Mouse (Mus musculus): Measurements from ENCODE around the gene Adam22. TPM values are rescaled to one million over a fixed set of nuclear protein-coding genes. Genes with fewer than 3 reads are reported as not detected.

Gene Adam22
- polyA plus RNA-seq, 1 experiment from 2014 or later: 44.8 TPM

DNA sequence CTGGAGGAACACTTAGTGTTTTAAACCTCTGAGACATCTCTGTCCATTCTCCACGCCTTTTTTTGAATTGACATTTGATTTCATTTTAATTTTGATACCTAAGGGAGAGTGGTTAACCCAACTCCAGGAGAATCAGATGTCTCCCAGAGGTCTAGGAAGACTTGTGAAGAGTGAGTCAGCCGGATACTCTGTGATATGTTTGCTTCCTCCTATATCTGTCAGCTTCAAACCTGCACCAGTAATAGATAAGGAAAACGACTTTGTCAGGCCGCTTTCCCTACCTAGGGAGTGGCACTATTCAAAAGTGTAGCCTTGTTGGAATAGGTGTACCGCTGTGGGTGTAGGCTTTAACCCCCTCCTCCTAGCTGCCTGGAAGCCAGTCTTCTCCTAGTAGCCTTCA is 821 bp upstream of the Adam22 start:
- H3K4me3 ChIP-seq (ENCODE audit: low read length): no peak overlapping the region
- no peak for ATAC-seq
- no peaks in the 10 kb centered on the region for H3K27me3 ChIP-seq (replicated peaks; ENCODE audit: control insufficient read depth, insufficient read depth, low read length)
- H3K27ac ChIP-seq (ENCODE audit: low read depth, low read length): no peak overlapping the region
- H3K9ac ChIP-seq (ENCODE audit: low read depth, low read length): no peak overlapping the region
- H3K4me2 ChIP-seq (ENCODE audit: low read length): no peak overlapping the region
- no peaks in the 10 kb centered on the region for H3K9me3 ChIP-seq (ENCODE audit: control insufficient read depth, low read length)
- peaks cover 4% of the 10 kb centered on the region; the same call in 1 of the 2 replicates for H3K4me1 ChIP-seq (ENCODE audit: control insufficient read depth, insufficient read depth, low read depth, low read length)
- no peaks in the 10 kb centered on the region for H3K36me3 ChIP-seq (ENCODE audit: control insufficient read depth, insufficient read depth, low read length)
- WGBS: 87% methylated on average over 5 of the region's 5 CpGs

DNA sequence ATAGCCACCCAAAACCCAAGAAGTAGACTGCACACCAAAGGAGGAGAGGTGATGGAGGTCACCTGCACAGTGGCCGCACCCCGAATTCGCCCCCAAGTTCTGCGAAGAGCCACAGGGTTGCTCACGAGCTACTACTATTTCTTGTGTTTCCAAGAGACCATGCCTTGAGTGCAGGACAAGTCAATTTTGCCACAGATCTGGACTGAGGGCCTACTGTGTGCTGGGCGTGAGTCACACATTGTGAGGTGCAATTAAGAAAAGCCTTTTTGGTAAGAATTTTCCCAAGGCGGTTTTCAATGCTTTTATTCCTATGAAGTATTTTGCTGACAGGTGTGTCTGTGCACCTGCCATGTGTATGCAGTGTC is 350 bp upstream of the Adam22 start:
- H3K27ac ChIP-seq (ENCODE audit: low read depth, low read length): peak overlapping the region; percentile 93
- 39% methylated on average over 7 of the region's 7 CpGs for WGBS

DNA sequence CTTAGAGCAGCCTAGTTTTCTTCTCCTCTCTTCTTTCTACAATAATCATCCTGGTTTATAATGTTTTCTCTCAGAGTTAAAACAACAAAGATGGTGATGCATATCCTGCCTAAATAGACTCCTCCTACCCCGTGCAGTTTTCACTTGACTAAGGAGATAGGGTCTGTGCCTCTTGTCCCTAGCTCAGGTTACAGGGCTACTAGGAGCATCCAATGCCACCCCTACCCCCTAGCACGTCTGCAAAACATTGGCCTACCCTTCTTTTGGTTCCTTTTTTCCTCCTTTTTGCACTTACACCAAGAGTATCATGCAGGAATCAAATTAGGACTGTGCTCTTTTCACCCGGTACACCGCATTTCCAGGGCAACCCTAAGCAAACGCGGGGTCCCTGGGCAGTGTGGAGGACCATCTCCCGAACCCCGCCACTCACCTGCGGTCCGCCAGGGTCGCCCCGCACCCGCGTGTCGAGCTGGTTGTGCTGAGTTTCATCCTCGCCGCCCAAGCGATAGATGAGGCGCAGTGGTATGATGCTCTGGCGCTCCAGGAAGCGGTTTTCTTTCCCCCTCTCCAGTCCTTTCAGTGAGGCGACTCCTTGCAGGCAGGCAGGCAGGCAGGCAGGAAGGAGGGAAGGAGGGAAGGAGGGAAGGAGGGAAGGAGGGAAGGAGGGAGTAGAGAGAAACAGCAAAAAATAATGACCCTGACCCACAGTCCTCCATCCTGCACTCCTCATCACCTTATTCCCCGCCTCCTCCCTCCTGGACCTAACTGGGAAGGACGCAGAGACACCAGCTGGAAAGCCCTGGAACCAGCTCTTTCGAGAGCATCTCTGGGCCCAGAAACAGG is 968 bp downstream of the Adam22 start:
- Histone ChIP-seq H3K9me3 (ENCODE audit: control insufficient read depth, low read length) (no peaks in the 10 kb centered on the region), H3K27me3 (replicated peaks; ENCODE audit: control insufficient read depth, insufficient read depth, low read length) (no peaks in the 10 kb centered on the region), H3K27ac (ENCODE audit: low read depth, low read length) (peak overlapping the region; percentile 93), H3K4me1 (ENCODE audit: control insufficient read depth, insufficient read depth, low read depth, low read length) (peaks cover 4% of the 10 kb centered on the region; the same call in 1 of the 2 replicates), H3K4me2 (ENCODE audit: low read length) (peak overlapping the region; percentile 67), H3K9ac (ENCODE audit: low read depth, low read length) (peak overlapping the region; percentile 97), H3K36me3 (ENCODE audit: control insufficient read depth, insufficient read depth, low read length) (no peaks in the 10 kb centered on the region), H3K4me3 (ENCODE audit: low read length) (peak overlapping the region; percentile 95)
- under 1% methylated on average over 24 of the region's 25 CpGs for WGBS
- ATAC-seq: peak; percentile 69

More for the DNA sequence above, 350 bp upstream of the Adam22 start:
- peaks cover 4% of the 10 kb centered on the region; the same call in 1 of the 2 replicates for H3K4me1 ChIP-seq (ENCODE audit: control insufficient read depth, insufficient read depth, low read depth, low read length)
- no peaks in the 10 kb centered on the region for H3K9me3 ChIP-seq (ENCODE audit: control insufficient read depth, low read length)
- H3K4me2 ChIP-seq (ENCODE audit: low read length): peak overlapping the region; percentile 67
- ATAC-seq: peak; percentile 9; the same call in 1 of the 2 replicates
- no peaks in the 10 kb centered on the region for H3K36me3 ChIP-seq (ENCODE audit: control insufficient read depth, insufficient read depth, low read length)
- peak overlapping the region; percentile 97 for H3K9ac ChIP-seq (ENCODE audit: low read depth, low read length)
- H3K27me3 ChIP-seq (replicated peaks; ENCODE audit: control insufficient read depth, insufficient read depth, low read length): no peaks in the 10 kb centered on the region
- H3K4me3 ChIP-seq (ENCODE audit: low read length): peak overlapping the region; percentile 95

DNA sequence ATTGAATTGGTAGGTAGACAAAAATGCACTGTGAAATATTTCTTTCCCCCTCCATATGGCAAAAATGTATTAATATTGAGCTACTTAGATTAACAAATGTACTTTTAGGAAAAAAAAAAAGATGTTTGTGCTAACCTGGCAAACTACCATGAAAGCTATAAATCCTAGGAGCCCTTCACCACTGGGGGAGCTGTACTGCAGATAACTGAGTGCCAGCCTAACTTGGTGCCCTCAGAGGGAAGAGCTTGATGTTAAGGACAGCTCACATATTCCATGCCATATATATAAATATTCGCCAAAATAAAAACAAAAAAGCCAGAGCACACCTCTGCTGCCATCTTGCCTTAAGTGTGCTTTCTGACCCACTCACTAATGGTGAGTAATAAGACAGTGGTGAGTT is 5.6 kb downstream of the Adam22 start:
- Histone ChIP-seq H3K27me3 (replicated peaks; ENCODE audit: control insufficient read depth, insufficient read depth, low read length) (no peaks in the 10 kb centered on the region), H3K9ac (ENCODE audit: low read depth, low read length) (no peak overlapping the region), H3K36me3 (ENCODE audit: control insufficient read depth, insufficient read depth, low read length) (no peaks in the 10 kb centered on the region), H3K4me1 (ENCODE audit: control insufficient read depth, insufficient read depth, low read depth, low read length) (peaks cover 7% of the 10 kb centered on the region), H3K4me3 (ENCODE audit: low read length) (no peak overlapping the region), H3K4me2 (ENCODE audit: low read length) (no peak overlapping the region), H3K9me3 (ENCODE audit: control insufficient read depth, low read length) (no peaks in the 10 kb centered on the region), H3K27ac (ENCODE audit: low read depth, low read length) (no peak overlapping the region)
- no peak for ATAC-seq
- WGBS: 54% methylated on average over 1 of the region's 1 CpGs

DNA sequence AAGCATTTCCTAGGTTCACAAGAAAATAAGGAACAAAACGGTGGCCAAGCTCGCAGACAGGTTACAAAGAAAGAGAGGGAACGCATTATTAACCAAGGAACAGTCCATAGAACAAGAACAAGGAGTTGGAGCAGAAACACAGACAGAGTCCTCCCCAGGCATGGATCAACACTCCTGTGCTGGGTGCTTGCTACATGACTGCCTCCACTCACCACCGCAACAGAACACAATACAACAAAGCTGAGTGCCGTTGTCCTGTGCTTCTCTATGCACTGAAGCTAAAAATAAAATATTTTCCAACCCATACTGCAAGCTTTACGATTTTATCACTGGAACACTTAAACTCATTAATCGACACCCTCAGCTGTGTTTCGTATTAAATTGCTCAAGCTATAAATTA is 10.3 kb downstream of the Adam22 start:
- H3K36me3 ChIP-seq (ENCODE audit: control insufficient read depth, insufficient read depth, low read length): no peaks in the 10 kb centered on the region
- no peak overlapping the region for H3K9ac ChIP-seq (ENCODE audit: low read depth, low read length)
- H3K27ac ChIP-seq (ENCODE audit: low read depth, low read length): peak overlapping the region; percentile 5; the same call in 1 of the 2 replicates
- no peak for ATAC-seq
- no peaks in the 10 kb centered on the region for H3K9me3 ChIP-seq (ENCODE audit: control insufficient read depth, low read length)
- peaks cover 7% of the 10 kb centered on the region for H3K4me1 ChIP-seq (ENCODE audit: control insufficient read depth, insufficient read depth, low read depth, low read length)
- 67% methylated on average over 8 of the region's 8 CpGs for WGBS
- H3K27me3 ChIP-seq (replicated peaks; ENCODE audit: control insufficient read depth, insufficient read depth, low read length): no peaks in the 10 kb centered on the region
- H3K4me3 ChIP-seq (ENCODE audit: low read length): no peak overlapping the region
- no peak overlapping the region for H3K4me2 ChIP-seq (ENCODE audit: low read length)

DNA sequence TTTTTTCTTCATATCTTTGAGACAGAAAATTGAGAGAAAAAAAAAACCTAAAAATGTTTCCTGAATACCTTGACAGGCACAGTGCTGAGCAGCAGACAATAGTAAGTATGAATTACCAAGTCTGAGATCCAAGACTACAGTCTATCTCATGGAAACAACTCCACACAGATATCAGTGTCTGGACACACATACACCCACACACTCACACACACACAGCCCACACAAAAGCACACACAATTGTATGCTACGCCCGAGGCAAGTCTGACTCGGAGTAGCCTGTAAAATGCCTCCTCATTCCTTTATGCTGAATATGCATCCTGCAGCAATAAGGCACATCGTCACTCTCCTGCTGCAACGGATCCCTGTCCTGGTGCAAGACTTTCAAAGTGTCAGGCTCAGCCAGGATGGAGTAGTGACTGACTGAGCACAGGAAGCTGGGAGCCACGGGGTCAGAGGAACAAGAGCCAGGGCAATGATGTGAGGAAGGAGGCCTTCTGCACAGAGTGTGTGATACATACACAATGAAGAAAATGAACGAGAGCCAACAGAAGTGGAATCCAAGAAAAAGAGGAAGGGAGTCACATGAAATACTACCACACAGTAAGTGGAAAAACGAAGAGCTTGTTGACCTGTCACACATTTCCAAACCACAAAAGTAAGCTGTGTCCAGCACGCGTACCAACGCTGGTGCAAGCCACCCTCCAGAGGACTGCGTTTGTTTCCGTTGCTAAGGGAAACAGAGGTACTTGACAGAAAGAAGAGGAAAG is 10.9 kb downstream of the Adam22 start:
- Histone ChIP-seq H3K9ac (ENCODE audit: low read depth, low read length) (no peak overlapping the region; the same call in 1 of the 2 replicates), H3K4me2 (ENCODE audit: low read length) (no peak overlapping the region), H3K9me3 (ENCODE audit: control insufficient read depth, low read length) (no peaks in the 10 kb centered on the region), H3K4me1 (ENCODE audit: control insufficient read depth, insufficient read depth, low read depth, low read length) (peaks cover 7% of the 10 kb centered on the region), H3K27me3 (replicated peaks; ENCODE audit: control insufficient read depth, insufficient read depth, low read length) (no peaks in the 10 kb centered on the region), H3K36me3 (ENCODE audit: control insufficient read depth, insufficient read depth, low read length) (no peaks in the 10 kb centered on the region), H3K27ac (ENCODE audit: low read depth, low read length) (peak overlapping the region; percentile 5; the same call in 1 of the 2 replicates), H3K4me3 (ENCODE audit: low read length) (no peak overlapping the region)
- 42% methylated on average over 13 of the region's 13 CpGs for WGBS
- ATAC-seq: peak; percentile 49; the same call in 1 of the 2 replicates

DNA sequence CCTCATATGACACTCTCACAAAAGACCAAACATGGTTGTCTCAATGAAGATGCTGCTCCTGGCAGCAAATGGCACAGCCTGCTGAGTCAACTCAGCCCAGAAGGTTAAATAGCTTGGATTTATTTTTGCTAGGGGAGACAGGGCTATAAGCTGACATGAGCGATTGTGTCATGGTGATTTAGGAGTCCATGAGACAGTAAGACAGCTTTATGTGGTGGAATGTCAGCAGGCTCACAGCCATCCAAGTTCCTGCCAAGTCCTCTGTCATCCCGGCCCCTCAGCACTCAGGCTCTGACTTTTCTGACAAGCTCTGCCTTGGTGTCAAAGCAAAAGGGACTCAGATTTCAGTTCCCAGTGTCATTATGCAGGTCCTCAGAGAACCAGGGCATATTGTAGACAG is 11.6 kb downstream of the Adam22 start:
- Histone ChIP-seq H3K27me3 (replicated peaks; ENCODE audit: control insufficient read depth, insufficient read depth, low read length) (no peaks in the 10 kb centered on the region), H3K4me3 (ENCODE audit: low read length) (no peak overlapping the region), H3K9ac (ENCODE audit: low read depth, low read length) (no peak overlapping the region), H3K27ac (ENCODE audit: low read depth, low read length) (no peak overlapping the region), H3K4me2 (ENCODE audit: low read length) (no peak overlapping the region), H3K9me3 (ENCODE audit: control insufficient read depth, low read length) (no peaks in the 10 kb centered on the region), H3K36me3 (ENCODE audit: control insufficient read depth, insufficient read depth, low read length) (no peaks in the 10 kb centered on the region), H3K4me1 (ENCODE audit: control insufficient read depth, insufficient read depth, low read depth, low read length) (peaks cover 7% of the 10 kb centered on the region)
- peak; percentile 72; the same call in 1 of the 2 replicates for ATAC-seq
- 47% methylated on average over 2 of the region's 2 CpGs for WGBS

DNA sequence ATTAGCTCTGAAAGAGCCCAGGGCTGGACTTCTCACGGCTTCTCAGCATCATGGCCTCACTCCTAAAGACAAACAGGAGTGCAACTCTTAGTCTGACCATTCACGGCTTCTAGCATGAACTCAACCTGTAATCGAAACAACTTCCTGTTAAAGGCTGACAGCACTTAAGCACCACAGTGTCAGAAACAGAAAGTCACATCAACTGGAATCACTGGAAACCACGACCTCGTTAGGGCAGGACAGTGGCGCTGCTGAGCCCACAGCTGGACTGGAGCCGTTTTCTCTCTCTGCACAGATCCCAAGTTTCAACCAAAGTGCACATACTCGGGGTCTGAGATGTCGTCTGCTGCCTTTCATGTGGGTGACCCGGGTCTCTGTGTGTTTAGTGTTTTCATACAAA is 18.4 kb downstream of the Adam22 start:
- WGBS: 84% methylated on average over 10 of the region's 10 CpGs

DNA sequence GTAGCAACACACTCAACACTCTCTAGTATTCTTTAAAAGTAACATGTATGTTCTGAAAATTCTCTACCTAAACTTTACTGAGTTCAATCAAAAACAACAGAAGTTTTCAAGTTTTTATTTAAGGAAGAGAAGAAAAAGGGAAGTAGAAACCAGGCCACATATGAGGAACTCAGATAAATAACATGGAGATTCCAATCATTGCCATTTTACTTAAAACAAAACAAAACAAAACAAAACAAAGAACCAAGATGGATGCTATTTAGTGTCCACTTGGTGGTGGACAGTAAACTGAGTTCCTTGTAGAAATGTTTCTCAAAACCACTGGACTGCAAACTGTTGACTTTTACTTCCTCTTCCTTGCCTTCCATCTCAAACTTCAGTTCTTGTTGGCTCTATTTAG is 21.6 kb downstream of the Adam22 start:
- H3K27me3 ChIP-seq (replicated peaks; ENCODE audit: control insufficient read depth, insufficient read depth, low read length): no peaks in the 10 kb centered on the region
- peaks cover 3% of the 10 kb centered on the region; the same call in 1 of the 2 replicates for H3K36me3 ChIP-seq (ENCODE audit: control insufficient read depth, insufficient read depth, low read length)
- H3K4me3 ChIP-seq (ENCODE audit: low read length): no peak overlapping the region
- no peak overlapping the region for H3K9ac ChIP-seq (ENCODE audit: low read depth, low read length)
- no peaks in the 10 kb centered on the region for H3K4me1 ChIP-seq (ENCODE audit: control insufficient read depth, insufficient read depth, low read depth, low read length)
- H3K9me3 ChIP-seq (ENCODE audit: control insufficient read depth, low read length): no peaks in the 10 kb centered on the region
- no peak overlapping the region for H3K4me2 ChIP-seq (ENCODE audit: low read length)
- H3K27ac ChIP-seq (ENCODE audit: low read depth, low read length): no peak overlapping the region
- ATAC-seq: no peak

More for the DNA sequence above, 18.4 kb downstream of the Adam22 start:
- Histone ChIP-seq H3K36me3 (ENCODE audit: control insufficient read depth, insufficient read depth, low read length) (peaks cover 3% of the 10 kb centered on the region; the same call in 1 of the 2 replicates), H3K9ac (ENCODE audit: low read depth, low read length) (no peak overlapping the region), H3K27me3 (replicated peaks; ENCODE audit: control insufficient read depth, insufficient read depth, low read length) (no peaks in the 10 kb centered on the region), H3K4me1 (ENCODE audit: control insufficient read depth, insufficient read depth, low read depth, low read length) (no peaks in the 10 kb centered on the region), H3K27ac (ENCODE audit: low read depth, low read length) (no peak overlapping the region), H3K9me3 (ENCODE audit: control insufficient read depth, low read length) (no peaks in the 10 kb centered on the region), H3K4me3 (ENCODE audit: low read length) (no peak overlapping the region), H3K4me2 (ENCODE audit: low read length) (no peak overlapping the region)
- no peak for ATAC-seq
